Mouse (Mus musculus) brain, embryonic 18.5 days (tissue): ENCODE results near the gene Slc25a44.
"Not testable (repeated sequence)": the region's sequence is repeated elsewhere in the genome, so short reads cannot be mapped to it uniquely, and the experiment has no call there.

Experiments used
- DNase-seq: peaks from one replicate; pipeline ENCODE4 v3.0.0-alpha.2; 2012; ENCODE audit warnings: low read depth, low spot score

The Slc25a44 gene

GRCm38 (mm10) chr3:88368511-88368910 is 56.4 kb downstream of the Slc25a44 start:
- not testable (repeated sequence) for DNase-seq

- not testable (repeated sequence) for DNase-seq
These were observed 57.4 kb downstream of the Slc25a44 start for GRCm38 (mm10) chr3:88367517-88367916.

- not testable (repeated sequence) for DNase-seq
These were observed 58.0 kb downstream of the Slc25a44 start for GRCm38 (mm10) chr3:88366830-88367428.

- DNase-seq = no peak
These were observed 59.1 kb downstream of the Slc25a44 start for GRCm38 (mm10) chr3:88365705-88366361.

GRCm38 (mm10) chr3:88364337-88364736 is 60.6 kb downstream of the Slc25a44 start, which contains the start of gene Paqr6:
Paqr6 (plus strand) TSS chr3:88364584.
- no peak for DNase-seq

- no peak for DNase-seq
These were observed 61.2 kb downstream of the Slc25a44 start for GRCm38 (mm10) chr3:88363700-88364099.

- no peak for DNase-seq
These were observed 63.2 kb downstream of the Slc25a44 start for GRCm38 (mm10) chr3:88361612-88362313.

- DNase-seq = no peak
These were observed 63.8 kb downstream of the Slc25a44 start for GRCm38 (mm10) chr3:88361096-88361495.
